Mouse (Mus musculus) gastrocnemius, adult 2 months (tissue): Measurements from ENCODE around the gene Zfp866. TPM values are rescaled to one million over a fixed set of nuclear protein-coding genes. Genes with fewer than 3 reads are reported as not detected.
A peak's percentile ranks its signal among the peaks of the same experiment; 100 is the strongest.

ENCODE experiments used
- DNase-seq: peaks from one replicate; pipeline ENCODE4 v3.0.0; 2022
- H3K27ac ChIP-seq: fragments of 200-600 bp; 2 replicates; pipeline ENCODE4 v1.8.1; 2022; ENCODE audit warnings: mild to moderate bottlenecking
- H3K4me3 ChIP-seq: fragments of 200-600 bp; 2 replicates; pipeline ENCODE4 v1.8.1; 2022; ENCODE audit warnings: mild to moderate bottlenecking, moderate library complexity
- CTCF ChIP-seq: fragments of 200-600 bp; IDR thresholded peaks from 2 replicates; pipeline ENCODE4 v1.8.1; 2022; ENCODE audit warnings: antibody characterized with exemption, mild to moderate bottlenecking, moderate library complexity
- intact Hi-C: fragments of 180-260 bp; cut with DNase I; formaldehyde crosslinking; loops from one replicate; pipeline ENCODE4 v1.15.1; 2025
- total RNA-seq, 2 experiments: library from RNA; stranded (reverse); gene quantifications; 2 replicates each; pipeline ENCODE4 v1.2.3; 2021

Gene Zfp866
- total RNA-seq, 2 experiments from 2014 or later, result 15.6 to 17.1 TPM

- DNase-seq, result peak; percentile 97
- Histone ChIP-seq H3K4me3 (peak within 1 kb of the TSS; percentile 90), H3K27ac (peak within 1 kb of the TSS; percentile 100)
- intact Hi-C loops, result loop anchor here (2.0 to 10.0 kb wide), 2 partner anchors 33 to 125 kb away; partner anchors contain the start of gene Zfp868
- no peak for TF ChIP-seq CTCF
Observed at GRCm38 (mm10) chr8:69749544-69750454, 41.2 kb downstream of the Zfp866 start, which contains the start of gene Zfp963. Gene Zfp963 (minus strand): TSS chr8:69749970.

DNA sequence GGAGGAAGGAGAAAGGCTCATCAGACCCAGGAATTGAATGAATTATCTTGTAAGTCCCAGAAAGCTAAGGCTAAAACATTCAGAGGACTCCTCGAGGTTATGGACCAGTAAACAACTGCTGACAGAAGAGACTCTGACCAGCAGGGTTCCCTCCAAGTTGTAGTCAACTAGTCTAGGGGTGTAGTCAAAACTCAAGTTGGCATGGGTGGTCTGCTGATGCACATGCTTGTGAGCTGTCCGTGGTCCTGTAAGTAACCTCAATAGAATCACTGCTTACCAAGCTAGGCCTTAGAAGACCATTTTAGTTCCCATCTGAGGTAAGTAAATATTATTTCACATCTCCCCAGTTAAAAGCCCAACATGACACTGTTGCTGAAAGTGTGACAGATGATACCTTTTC is 49.7 kb downstream of the Zfp866 start:
- intact Hi-C loops, result loop anchor here (10.0 kb wide), 1 partner anchor 116 kb away; the partner anchor contains the start of gene Zfp868
- Histone ChIP-seq H3K27ac (no peak overlapping the region), H3K4me3 (no peak overlapping the region)
- TF ChIP-seq CTCF, result no peak
- no peak for DNase-seq

DNA sequence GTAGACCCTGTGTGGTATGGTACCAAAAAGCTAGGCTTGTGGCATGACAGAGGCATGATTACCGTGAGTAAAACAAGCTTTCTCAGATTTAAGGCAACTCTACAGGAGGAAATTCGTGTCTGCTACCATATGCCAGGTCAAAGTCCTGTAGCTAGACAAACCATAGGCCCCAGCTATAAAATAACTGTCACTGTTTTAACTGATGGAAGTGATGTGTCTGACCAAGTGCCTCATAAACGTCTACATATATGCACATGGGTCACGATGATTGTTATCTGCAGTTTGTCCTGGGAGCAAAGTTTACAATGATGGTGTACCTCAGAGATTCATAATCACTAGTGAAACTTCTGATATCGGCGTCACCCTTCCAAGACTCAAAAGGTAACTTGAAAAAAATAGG is 50.2 kb downstream of the Zfp866 start:
- no peak for TF ChIP-seq CTCF
- Histone ChIP-seq H3K4me3 (no peak overlapping the region), H3K27ac (no peak overlapping the region)
- intact Hi-C loops, result loop anchor here (10.0 kb wide), 1 partner anchor 116 kb away; the partner anchor contains the start of gene Zfp868
- no peak for DNase-seq

GRCm38 (mm10) chr8:69735495-69735894 is 55.5 kb downstream of the Zfp866 start:
- intact Hi-C loops, result no loop called here
- no peak for TF ChIP-seq CTCF

DNA sequence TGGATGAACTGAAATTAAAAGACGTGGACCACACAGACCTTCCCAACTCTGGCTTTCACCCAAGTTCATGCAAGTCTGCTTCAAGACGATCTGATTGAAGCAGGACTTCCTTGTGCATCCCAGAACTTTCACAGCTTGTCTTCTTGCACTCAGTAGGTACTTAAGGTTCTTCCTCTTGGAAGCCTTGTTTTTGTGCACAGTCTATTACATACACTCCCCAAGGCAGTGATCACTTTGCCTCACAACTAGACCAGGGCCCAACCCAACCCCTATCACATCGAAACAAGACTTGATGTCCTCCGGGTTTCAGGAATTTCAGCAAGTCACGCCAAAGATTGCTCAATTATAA is 73.8 kb downstream of the Zfp866 start:
- DNase-seq, result no peak
- Histone ChIP-seq H3K27ac (peak overlapping the region; percentile 99), H3K4me3 (peak overlapping the region; percentile 100)
- no peak for TF ChIP-seq CTCF
- intact Hi-C loops, result loop anchor here (2.0 to 5.0 kb wide), 2 partner anchors 32 to 75 kb away; partner anchors contain the start of genes Atp13a1, Zfp866 and Zfp963

More at GRCm38 (mm10) chr8:69735495-69735894, 55.5 kb downstream of the Zfp866 start:
- Histone ChIP-seq H3K27ac (no peak overlapping the region), H3K4me3 (no peak overlapping the region)
- DNase-seq, result no peak

DNA sequence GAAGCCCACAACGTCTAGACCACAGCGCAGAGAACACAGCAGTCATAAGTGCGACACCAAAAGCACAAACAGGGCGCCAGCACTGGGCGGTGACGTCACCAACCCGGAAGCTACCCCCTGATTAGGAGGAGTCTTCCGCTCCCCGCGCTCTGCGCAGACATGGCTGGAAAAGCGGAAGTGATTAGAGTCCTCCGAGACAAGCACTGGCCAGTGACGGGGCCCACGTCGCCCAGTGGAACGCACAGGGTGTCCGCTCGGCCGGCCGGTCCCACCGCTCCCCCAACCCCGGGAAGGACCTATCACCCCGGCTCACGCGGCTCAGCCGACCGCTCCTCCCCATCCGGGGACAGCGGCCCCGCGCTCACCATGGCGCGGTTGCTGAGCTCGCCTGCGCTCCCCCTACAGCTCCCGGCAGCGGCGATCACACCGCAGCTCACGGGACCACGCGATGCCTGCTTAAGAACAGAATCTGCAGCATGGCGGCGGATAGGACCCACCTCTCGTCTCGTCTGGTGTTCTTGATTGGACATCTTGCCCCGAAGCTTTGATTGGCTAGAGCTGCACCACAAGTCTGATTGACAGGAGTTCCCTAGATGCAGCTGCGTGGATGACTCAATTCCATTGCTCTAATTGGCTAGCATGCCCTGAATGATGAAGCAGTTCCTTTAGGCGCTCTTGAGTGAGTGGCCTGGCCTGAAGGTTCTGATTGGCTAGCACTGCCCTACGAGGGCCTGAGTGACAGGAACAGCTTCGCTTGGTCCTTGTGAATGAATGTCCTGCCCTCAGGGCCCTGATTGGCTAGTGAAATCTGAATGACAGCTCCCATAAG is 74.4 kb downstream of the Zfp866 start:
- peak overlapping the region; percentile 99 for H3K27ac ChIP-seq
- DNase-seq, result peak; percentile 96
- no peak for TF ChIP-seq CTCF
- peak overlapping the region; percentile 100 for H3K4me3 ChIP-seq
- intact Hi-C loops, result loop anchor here (1.0 to 5.0 kb wide), 3 partner anchors 32 to 91 kb away; partner anchors contain the start of genes Atp13a1, Zfp866, Zfp868 and Zfp963

DNA sequence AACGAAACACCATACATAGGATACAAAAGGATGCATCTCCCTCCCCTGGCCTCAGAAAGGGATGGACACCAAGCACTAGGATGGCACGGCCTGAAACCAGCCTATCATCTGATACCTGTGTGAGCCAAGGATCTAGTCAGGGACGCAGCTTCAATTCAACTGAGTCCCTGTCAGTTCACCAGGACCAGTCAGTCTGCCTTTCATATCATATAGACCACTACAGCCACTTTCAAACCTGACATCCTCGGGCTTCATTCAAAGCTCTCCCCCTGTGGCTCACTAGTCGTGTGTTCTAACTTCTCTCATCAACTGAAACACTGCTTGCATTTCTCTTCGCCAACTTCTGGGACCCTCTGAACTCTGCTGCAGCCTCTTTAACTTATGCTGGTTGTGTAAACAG is 75.6 kb downstream of the Zfp866 start:
- H3K27ac ChIP-seq, result peak overlapping the region; percentile 99
- peak overlapping the region; percentile 100 for H3K4me3 ChIP-seq
- intact Hi-C loops, result loop anchor here (5.0 kb wide), 1 partner anchor 77 kb away; the partner anchor contains the start of genes Atp13a1 and Zfp866
- no peak for DNase-seq
- TF ChIP-seq CTCF, result no peak

DNA sequence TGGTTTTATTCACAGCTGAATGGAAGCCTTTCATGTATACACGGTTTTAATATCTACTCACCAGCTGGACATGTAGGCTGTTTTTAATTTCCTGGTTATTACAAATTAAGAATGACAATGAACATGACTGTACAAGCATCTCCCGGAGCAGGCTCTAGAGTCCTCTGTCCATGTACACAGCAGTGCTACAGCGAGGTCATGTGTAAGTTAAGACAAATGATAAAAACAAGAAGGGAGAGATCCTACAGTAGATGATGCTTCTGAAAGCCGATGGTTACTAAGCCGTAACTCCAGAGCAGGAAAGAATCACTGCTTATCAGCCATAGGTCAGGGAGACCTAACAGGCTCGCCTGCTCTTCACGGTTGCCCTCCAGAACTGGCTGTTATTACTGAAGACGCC is 77.5 kb downstream of the Zfp866 start:
- no peak overlapping the region for H3K4me3 ChIP-seq
- no peak for TF ChIP-seq CTCF
- DNase-seq, result no peak
- no peak overlapping the region for H3K27ac ChIP-seq
- intact Hi-C loops, result no loop called here

Other genes starting within 250 kb of the Zfp866 start
- gene Zfp868, start 165.6 kb downstream of the Zfp866 start, total RNA-seq, result 1 to 10 TPM; 5.7 to 6.2 TPM
- gene Zfp964, start 136.7 kb downstream of the Zfp866 start, total RNA-seq, result under 1 TPM; 0.74 to 0.75 TPM
- 10 to 100 TPM; 15.0 to 15.9 TPM for gene Zfp869, start 80.5 kb downstream of the Zfp866 start, total RNA-seq
- 1 to 10 TPM; 3.4 to 4.1 TPM for gene Zfp963, start 41.2 kb downstream of the Zfp866 start, total RNA-seq
- 1 to 10 TPM; 2.4 to 3.0 TPM for gene Gm20422, start 16.3 kb downstream of the Zfp866 start, total RNA-seq
- gene Atp13a1, start within 50 bp of the Zfp866 start, total RNA-seq, result 10 to 100 TPM in 1 of 2 experiments, 1 to 10 TPM in 1; 9.9 to 10.4 TPM
- gene Gmip, start 17.5 kb upstream of the Zfp866 start, total RNA-seq, result 1 to 10 TPM; 3.8 to 5.3 TPM
- under 1 TPM in 1 of 2 experiments, not detected in 1; 0.14 TPM for gene Lpar2, start 31.3 kb upstream of the Zfp866 start, total RNA-seq
- gene Pbx4, start 41.3 kb upstream of the Zfp866 start, total RNA-seq, result not detected
- 10 to 100 TPM in 1 of 2 experiments, 1 to 10 TPM in 1; 3.5 to 18.9 TPM for gene Cilp2, start 96.5 kb upstream of the Zfp866 start, total RNA-seq
- gene Tssk6, start 111.0 kb upstream of the Zfp866 start, total RNA-seq, result not detected
- gene Ndufa13, start 111.4 kb upstream of the Zfp866 start, total RNA-seq, result 100 to 1,000 TPM; 312 to 399 TPM
- gene Yjefn3, start 111.5 kb upstream of the Zfp866 start, total RNA-seq, result 10 to 100 TPM in 1 of 2 experiments, 1 to 10 TPM in 1; 9.5 to 14.5 TPM
- 10 to 100 TPM; 26.5 to 32.6 TPM for gene Gatad2a, start 205.2 kb upstream of the Zfp866 start, total RNA-seq